Mouse (Mus musculus) c-Kit-negative CD71-positive TER-119-positive erythroid progenitor cells, embryonic 14.5 days (primary cell): Measurements from ENCODE around the gene Cep78.

Experiments
- DNase-seq: peaks from one replicate; pipeline ENCODE4 v3.0.0-alpha.2; 2013; ENCODE audit warnings: low read depth, low spot score

The Cep78 gene

DNA sequence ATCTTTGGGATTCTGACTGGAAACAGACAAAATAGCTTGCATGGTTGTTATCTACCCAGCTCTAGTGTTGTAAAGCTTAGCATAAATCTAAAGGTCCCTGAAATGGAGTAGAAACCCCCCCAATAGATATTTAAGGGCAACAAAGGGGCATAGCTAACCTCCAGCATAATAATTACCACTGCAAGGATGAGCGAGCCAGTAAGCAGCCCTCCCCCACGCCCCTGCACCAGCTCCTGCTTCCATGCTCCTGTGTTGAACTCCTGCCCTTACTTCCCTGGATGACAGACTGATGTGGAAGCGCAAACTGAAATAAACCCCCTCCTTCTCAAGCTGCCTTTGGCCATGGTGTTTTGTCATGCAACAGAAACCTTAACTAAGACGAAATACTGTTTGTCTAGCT lies 11.4 kb downstream of the Cep78 start:
- DNase-seq: no peak

DNA sequence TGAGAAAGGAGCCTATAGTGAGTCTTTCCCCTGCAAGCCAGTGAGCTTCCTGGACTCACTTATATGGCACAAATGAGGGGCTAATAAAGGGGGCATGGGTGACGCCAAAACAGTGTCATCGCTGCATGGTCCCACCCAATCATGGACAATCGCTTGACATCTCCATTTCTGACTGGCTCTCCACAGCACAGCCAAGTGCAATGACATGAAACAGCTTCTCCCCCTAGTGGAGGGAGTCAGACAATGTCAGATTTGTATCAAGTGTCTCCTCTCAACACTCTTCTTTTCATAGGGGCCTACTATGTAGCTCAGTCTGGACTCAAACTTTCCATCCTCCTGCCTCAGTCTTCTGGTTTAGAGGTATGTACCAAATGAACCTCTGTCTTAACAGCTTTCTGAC lies 19.7 kb downstream of the Cep78 start:
- DNase-seq: no peak

DNA sequence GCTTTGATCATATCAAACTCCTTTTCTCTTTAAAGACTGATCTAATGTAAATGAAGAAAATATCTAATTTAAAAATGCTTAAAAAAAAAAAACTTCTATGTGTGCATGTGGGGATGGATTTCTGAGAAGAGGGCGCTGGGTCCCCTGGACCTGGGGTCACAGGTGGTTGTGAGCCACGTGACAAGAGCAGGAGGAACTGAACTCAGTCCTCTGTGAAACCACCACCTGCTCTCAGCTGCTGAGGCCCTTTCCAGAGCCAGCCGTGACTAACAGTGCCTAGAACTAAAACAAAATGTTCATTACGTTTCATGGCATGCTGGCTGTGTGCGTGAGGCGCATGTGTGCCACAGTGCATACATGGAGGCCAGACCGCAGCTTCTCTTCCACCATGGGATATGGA lies 20.3 kb downstream of the Cep78 start:
- DNase-seq: no peak

DNA sequence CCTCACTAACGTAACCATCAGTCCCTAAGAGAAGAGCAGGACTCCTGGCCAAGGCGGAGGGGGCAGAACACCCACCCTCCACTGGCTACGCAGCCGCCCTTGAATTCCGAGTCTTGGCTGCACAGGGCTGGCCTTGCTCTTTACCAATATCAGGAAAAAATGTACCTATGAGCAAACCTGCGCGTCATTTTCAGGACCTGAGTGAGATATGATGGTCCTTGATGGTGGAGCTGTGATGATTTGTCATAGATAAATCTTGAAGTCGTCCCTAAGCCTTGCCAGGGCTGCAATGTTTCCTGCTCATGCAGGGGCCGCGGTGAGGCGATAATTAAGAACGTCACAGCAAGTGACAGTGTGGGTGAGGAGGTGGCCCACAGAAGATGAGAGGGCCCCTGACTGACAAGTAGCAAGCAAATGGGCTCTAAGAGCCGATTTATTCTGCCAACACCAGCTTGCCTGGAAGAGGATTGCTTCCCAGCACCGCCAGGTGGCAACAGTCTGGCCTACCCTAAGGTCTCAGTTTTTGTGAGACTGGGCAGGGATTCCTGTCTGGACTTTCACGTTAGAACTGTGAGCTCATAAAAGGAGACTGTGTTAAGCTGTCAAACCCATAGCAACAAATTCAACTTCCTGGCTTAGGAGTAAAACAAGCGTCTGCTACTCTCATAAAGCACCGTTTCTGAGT lies 21.6 kb downstream of the Cep78 start:
- no peak for DNase-seq

DNA sequence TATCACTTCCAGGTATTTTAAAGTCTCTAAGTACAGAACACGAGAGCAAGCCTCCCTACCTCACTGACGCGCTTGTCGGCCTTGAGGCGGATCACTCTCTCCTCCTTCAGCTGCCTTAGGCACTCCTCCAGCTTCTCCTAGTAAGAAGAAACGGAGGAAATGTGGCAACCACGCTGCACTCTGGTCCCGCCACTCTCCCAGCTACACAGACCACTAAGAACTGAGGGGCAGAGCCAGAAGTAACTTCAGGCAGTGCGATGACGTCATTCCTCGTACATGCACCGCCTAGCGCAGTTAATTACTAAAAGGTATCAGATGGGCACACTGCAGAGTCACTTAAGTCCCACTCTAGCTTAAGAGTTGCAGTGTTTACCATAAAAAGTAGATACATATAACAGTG lies 22.5 kb downstream of the Cep78 start:
- DNase-seq: no peak

DNA sequence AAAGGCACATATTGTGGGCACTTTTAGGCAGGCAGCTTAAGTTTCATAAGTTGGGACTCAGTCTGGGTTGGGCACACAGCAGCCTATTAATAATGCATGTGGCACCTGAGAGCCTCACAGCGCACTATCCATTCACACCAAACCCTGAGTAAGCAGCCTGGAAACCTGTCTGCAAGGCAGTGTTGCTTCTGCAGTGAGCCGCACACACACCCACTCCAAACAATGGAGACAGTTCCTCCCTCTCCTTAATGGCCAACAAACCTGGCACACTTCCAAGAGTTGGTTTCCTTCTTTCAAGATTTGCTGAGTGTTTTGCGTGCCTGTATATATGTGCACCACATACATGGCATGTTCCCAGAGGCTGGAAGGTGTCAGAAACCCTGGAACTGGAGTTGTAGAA lies 34.6 kb downstream of the Cep78 start:
- no peak for DNase-seq

DNA sequence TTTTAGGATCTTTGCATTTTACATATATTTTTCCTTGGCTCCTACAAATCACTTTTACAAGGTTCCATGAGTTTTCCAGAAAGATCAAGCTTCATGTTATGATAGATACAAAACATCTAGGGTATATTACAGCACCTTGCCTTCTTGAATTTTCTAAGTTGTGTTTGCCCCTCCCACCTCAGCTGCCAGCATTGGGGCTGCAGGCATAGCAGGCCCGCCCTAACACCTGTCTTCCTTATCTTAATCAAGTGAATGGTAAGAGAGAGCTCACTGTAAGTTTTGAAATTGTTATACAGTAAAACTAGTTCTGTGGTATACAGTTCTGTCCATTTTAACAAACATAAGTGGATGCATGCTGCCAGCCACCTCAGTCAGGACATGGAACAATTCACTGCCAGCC lies 35.9 kb downstream of the Cep78 start:
- no peak for DNase-seq

DNA sequence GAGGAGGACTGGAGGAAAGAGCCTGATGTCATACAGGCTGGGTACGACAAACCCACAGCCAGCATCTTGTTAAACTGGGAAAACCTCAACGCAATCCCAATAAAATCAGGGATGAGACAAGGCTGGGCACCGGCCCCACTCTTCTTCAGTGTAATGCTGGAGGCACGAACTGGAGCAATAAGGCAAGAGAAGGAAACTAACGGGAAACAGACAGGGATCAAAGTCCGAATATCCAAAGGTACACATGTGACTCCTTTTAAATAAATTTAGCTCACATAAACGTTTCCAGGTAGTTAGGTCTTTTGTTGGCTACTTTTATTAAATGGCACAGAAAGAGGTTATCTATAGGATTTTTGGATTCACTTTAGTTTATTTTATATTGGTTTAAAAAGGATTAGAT lies 36.4 kb downstream of the Cep78 start:
- DNase-seq: no peak

DNA sequence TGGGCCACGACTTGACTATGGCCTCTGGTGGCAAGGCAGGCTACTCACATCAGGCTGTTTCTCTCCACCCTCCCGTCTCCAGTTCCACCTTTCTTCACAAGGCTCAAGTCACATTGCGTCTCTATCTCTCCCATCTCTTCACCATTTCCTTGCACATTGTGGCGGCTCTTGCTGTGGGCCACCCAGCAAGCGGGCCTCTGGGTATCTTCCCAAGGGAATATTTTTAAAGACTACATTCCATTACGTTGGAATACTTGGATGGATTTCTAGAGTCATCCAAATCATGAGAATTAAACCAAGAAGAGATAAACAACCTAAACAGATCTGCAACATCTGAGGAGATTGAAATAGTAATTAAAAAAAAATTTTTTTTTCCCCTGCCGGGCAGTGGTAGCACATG lies 37.6 kb downstream of the Cep78 start, which contains the start of gene Psat1:
TSS of gene Psat1 (minus strand) at position 101 of the 400 bp plus-strand sequence.
- no peak for DNase-seq

DNA sequence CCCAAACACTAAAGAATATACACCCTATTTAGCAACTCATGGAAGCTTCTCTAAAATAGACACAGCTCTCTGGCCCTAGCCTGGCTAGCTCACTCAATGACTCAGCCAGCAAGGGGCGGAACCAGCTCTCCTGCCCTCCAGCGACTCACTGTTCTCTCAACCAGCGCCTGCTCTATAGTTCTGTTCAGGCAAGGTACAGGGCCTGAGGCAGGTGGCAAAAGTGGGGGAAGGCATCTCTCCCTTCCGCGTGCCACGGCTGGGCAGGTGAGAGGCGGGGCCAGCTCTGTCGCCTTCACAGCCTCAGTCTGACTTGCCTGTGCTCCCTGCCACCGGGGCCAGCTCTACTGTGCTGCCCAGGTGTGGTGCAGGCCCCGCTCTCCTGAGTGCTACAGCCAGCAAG lies 38.1 kb downstream of the Cep78 start:
- DNase-seq: no peak

DNA sequence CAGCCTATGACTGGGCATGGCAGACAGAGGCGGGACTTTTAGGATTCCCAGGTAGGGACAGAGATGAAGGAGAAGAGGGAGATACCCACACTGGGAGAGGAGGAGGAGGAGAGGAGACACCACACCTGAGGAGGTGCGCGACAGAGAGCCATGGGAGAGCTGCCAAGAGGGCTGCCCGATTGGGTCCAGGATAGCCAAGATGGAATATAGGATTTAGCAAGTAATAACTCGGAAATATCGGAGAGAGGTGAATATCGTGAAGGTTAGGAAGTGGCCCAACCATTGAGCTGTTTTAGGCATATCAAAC lies 41.7 kb downstream of the Cep78 start:
- DNase-seq: no peak

DNA sequence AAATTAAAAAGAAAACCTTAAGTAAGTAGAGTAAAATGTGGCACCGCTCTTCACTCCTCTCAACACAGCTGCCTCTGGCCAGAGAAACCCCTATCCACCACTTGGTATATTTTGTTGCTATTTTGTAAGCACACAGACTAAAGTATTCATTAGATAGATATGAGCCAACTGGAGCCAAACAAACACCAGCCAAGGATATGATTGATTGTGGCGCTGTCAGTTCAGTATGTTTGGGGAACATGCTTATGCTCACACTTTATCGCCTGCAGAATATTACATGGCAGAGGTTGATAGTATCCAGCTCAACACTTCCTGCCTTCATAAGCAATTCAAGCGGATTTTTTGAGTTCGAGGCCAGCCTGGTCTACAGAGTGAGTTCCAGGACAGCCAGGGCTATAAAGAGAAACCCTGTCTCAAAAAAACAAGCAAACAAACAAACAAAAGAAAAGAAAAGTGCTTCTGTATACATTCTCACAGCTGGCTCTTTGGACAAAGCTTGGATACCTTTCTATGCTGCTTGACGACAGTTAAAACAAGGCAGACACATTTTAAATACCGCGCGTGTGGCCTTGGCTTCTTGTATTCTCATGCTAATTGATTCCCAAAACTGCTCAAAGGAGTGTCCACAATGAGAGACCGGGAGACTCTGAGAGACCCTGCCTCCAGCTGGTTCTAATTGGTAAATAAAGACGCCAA lies 42.2 kb downstream of the Cep78 start:
- DNase-seq: no peak

DNA sequence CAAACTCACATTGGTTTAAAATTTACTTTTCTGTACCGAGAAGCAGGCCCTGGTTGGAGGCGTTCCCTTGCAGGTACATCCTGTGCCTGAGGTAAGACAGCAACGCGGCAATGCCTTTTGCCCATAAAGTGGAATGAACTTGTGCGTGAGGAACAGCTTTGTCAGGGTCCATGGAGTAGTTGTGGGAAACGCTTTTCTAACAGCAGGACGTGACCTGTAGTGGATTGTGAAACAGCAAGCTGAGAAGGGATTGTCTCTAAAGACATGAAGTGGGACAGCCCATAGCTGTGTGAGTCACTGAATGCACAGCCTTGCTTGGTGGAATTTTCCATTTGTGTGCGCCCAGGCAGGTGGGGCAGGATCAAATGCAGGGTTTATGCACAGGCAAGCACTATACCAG lies 43.4 kb downstream of the Cep78 start:
- no peak for DNase-seq

DNA sequence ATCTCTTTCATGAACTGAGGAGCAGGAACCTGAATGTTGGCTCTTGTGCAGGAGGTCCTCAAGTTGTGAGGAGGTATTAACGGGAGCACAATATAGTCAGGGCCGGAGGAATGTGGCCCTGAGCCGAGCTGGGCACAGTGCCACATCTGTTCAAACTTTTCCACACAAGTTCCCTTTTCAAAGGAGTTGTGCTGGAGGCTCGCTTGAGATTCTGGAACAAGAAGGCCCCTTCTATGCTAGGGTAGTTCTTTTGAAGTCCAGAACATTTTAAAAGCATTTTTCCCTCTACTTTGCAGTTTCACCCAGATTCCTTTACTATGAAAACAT lies 59.1 kb downstream of the Cep78 start:
- DNase-seq: no peak

DNA sequence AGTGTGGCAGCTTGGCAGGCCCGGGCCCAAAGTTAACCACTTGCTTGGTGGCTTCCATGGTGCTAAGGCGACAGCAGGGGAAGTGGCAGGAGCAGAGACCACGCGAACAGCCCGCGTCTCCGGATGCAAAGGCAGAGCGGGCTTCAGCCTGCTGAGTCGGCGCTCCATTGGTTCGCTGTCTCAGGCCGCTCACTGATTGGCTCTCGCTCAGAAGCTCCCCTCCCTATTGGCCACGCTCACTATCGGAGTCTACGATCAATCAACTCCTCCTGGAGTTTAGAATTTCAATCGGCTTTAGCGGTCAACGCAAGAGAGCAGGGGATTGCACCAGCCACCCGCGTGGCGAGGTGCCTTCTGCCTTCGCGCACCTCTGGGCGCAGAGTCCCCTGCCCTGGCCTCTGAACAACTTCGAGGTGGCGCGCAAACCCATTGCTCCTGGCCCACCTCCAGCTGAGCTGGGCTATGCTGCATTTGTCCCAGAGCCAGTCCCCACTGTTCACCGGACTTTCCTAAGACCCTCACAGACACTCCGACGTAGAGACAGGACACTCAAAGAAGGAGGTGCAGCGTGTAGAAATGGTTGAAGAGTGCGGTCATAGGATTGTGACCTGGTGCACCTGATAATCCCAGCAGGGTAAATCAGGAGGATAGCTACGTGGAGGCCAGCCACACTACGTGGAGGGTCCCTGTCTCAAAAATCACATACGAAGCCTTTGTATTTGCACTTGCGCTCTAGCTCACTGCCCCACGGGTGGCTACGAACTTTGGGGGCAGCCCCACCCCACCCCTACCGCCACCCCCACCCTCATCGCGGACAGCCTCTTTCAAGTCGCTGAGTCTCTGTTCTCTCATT lies 59.7 kb downstream of the Cep78 start:
- peak; percentile 83 for DNase-seq

DNA sequence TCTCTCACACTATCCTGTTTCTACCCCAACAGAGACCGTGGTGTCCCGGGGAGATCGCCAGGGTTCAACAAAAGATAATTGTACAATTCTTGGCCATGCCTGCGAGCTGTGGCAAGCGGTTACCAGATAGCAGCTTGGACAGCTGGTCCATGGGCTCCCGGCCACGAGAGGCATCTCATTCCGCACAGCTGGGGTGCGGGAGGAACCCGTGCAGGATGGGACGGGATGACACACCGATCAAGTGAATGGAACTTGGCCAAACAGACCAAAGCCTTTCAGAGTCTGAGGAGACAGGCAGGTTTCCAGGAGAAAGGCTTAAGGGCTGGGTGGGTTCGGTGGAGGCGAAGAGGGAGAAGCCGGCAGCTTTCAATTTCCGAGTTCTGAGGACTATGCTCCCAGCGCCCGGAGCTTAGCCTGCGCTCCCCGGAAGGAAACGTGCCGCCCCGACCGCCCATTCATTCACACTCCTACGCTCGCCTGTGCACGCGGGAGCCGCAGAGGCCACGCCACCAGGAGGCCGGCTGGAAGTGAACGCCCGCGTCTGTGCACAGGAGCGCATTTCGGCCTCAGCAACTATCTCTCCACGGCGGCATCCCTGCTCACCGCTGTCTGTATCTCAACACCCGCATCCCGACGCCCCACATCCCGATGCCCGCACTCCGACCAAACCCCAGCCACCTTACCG lies 60.5 kb downstream of the Cep78 start:
- DNase-seq: peak; percentile 19

DNA sequence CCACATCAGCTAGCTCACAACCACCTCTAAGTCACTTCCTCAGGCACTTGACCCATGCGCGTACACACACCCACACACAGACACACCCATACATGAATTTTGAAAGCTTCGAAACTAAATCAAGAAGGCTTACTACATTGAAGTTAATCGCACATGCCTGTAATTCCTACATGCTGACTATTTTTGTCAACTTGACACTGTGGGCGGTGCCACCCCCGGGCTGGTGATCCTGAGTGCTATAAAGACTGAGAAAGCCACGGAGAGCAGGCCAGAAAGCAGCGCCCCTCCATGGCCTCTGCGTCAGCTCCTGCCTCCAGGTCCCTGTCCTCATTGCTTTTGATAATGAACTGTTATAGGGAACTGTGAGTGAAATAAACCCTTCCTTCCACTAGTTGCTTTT lies 61.4 kb downstream of the Cep78 start:
- peak; percentile 31 for DNase-seq

DNA sequence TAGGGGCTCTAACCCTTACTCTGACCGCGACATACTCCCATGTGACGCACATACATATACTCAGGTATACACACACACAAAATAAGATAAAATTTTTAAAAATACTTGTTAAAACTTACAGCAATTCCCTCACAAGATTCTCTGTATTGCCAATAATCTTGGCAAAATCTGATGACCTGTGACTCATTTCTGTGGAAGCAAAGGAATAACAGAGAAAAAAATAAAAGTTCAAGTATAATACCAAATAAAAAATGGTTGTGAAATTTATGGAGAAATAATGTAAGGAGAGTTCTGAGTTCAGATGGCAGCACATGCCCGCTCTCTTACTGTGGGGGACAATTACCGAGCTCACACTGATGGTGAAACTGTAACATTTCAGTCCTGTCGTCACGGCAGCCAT lies 65.5 kb downstream of the Cep78 start:
- DNase-seq: no peak

DNA sequence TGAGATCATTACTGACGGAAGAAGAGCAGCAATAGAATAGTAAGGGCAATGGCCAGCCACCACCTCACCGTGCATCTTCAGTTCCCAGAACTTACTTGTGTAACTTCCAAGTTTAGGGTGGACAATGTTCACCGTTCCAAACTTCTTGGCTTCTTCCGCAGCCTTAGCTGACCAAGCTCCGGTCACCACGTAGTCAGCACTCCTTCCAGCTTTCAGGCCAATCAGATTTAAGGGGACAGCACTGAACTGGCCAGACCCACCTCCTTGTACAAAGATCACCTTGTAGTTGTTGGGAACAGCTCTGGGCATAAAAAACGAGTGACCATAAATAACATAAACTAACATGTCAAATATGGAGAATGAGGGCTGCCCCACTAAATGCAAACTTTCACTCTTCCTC lies 66.7 kb downstream of the Cep78 start:
- no peak for DNase-seq

DNA sequence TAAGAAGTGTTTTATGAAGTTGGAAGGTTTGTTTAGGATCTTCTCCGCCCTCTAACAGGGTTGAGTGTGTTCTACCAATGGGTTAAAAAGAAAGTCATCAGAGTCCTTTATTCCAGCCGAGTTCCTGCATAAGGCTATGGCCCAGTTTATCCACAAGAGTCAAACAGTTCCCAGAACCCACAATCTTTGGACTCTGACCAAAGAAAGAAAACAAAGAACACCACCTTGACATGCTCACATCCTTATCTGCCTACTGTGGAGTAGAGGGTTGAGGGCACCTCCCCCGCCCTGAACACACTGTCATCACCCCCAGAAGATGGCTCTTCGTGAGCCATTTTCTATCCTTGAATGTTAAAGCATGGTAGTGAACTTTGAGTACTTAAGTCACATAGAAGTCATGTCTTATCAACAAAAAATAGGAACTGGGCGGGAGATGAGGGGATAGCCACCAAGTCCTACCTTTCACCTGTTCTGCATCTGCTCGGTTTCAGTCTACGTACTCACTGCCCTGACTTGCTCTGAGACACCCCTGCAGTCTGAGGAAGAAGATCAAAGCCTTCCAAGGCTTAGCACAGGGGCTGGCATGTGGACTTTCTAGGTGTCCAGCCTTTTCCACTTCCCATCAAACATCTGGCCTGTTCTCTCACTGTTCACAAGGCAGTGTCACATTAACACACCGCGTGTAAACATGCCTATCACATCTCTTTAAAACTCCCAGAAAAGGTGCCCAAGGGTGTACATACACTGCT lies 71.4 kb downstream of the Cep78 start:
- no peak for DNase-seq

DNA sequence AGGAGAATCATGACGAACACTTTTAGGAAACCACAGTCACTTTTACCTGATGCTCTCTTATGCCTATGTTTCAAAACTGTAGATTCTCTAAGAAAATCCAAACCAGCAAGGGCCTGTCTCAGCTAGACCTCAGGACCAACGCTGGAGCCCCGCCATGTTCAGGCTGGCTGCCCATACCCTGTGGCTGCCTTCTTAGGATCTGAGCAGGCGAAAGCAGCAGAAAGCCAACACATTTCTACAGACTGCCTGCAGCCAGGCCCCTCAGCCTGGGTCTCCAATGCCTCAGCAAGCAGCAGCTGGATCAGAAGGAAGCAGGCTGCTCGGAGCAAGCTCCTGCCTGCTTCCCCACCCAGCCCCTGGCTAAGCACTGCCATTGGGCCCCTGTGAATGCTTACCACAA lies 73.3 kb downstream of the Cep78 start:
- DNase-seq: no peak

DNA sequence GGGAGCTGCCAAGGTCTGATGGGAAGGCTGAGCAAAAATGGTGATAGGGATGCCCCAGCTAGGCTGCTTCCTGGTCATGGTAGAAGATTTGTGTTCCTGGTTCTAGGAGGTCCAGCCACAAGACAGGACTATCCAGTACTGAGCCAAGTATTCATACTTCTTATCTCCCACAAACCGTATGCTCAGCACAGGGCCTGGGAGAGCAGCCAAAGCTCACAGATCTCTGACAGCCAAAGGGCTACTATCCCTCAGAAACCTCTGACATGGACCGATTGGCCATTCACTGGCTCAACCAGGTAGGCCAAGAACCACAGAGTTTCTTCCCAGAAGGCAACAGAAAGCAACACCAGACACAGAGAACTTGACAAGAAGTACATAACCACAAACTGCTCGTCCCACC lies 73.8 kb downstream of the Cep78 start:
- DNase-seq: no peak
